Mouse (Mus musculus) brain, adult 2 months (tissue): ENCODE data around the gene Tnrc6c.

Source experiments
- DNase-seq: peaks from one replicate; pipeline ENCODE4 v3.0.0; 2011; ENCODE audit warnings: low read depth, low spot score

Gene Tnrc6c

DNA sequence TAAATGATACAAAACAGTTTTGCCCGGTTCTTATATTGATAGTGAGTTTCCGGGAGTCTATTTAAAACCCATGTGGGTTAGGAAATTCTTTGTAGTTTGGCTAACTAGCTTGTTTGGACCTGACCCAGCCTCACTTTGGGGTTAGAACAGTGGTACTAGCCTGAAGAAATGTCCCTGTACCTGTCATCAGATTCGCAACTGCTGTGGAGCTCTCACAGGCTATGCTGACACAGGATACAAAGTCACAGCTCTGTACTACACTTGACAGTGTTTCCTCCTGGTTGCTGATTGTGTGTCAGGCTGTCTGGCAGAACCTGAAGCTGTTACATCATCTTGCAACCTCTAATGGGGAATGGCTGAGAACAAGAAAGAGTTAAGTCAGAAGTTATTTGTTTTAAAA, 75.3 kb downstream of the Tnrc6c start:
- DNase-seq: no peak

DNA sequence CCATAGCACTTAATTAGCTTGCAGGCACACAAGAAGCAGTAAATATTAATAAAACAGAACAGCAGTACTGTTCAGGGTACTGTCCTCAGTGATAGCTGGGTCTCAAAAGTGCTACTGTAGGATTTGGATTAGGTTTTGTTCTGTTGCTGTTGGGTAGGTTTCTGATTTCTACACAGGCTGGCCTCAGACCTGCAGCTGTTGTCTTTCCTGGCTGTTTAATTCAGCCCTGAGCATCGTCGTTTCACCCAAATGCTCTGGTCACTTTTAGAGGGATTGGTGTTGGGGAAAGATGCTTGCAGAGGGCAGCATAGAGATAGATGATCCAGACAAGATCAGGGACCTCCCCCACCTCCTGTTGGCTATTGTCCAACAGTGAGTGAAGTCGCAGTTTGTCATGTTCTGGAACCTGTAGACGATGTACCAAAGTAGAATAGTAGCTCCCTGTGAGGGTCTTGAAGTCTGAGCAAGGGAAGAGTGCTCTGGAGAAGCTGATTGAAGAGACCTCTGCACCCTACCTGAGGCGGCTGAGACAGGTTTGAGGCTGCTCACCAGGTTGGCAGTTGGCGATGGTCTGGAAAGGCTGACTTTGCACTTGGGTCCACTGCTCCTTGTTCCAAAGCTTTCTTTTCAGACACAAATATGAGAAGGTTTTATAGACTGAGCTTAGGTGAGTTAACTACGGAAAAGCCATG, 75.9 kb downstream of the Tnrc6c start:
- DNase-seq: no peak

DNA sequence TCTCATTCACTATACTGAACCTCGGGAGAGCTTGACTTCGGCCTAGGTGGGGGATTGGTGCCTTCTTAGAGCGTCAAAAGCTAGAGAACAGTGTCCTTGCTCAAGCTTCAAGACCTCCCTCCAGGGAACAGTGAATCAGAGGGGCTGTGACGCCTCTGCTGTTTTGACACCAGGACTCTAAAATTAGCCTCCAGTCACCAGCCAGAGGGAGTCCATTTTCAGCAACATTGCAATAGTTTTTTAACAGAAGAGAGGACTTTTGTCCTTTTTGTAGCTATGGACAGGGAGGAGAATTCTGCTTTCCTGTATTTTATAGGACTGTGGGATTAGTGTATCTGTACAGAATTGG, 76.4 kb downstream of the Tnrc6c start:
- peak; percentile 73 for DNase-seq

DNA sequence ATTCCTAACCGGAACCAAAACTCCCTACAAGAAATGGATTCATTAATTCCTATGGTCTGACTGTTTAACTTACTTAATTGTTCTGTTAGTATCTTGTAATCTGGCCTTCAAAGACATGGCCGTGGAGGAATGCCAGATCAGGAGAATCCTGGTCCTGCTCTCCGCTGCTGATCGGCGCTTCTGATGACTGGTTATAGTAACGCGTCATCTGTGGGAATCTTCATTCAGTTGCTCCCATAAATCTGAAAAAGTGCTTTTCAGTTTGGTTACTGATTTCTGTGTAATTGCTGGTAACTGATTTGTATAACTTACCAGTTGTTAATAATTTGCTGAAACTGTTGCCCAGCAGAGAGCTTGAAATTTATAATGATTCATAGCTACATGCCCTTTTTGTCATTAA, 77.4 kb downstream of the Tnrc6c start:
- DNase-seq: no peak

DNA sequence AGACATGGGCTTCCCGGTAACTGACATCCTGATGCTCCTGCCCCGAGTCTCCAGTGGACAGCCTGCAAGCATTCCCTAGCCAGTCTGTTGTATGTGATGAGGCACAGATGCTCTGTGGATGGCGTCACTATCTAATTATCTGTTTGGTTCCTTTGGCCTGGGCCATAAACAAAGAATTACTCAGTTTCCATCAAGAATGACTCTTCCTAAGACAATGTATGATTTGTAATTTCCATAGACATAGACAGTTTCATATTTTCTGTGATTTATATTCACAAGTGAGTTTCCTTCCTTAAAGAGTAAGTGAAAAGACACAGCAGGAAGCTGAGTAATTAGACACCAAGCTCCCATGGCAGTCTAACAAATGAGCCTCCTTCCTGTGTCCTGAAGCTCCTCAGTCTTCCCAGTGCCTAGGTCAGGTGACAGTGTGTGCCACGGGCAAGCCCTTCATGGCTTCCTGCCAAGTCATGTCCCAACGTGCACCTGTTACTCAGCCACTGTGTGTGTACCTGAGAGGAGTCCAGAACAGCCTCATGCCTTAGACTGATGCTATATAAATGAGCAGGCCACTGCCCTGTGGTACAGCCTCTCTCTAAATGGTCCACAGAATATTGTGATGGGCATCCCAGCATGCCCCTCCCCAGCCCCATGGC, 82.1 kb downstream of the Tnrc6c start:
- DNase-seq: peak; percentile 76

DNA sequence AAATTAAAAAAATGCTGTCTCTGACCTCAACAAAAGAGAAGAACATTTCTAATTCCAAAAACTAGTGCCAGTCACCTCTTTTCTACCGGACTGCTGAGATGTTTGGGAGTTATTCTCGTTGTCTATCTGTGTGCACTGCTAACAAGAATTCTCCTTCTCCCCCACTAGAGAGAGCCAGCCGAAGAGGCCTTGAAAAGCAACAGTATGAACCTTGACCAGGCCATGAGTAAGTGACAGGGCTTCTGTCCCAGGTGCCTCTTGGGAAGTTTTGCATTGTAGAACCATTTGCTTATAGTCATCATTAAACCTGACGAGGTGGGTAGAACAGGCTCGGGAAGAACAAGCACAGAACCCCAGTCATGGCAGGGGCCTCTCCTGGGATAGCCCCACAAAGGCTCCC, 84.0 kb downstream of the Tnrc6c start:
- DNase-seq: no peak

DNA sequence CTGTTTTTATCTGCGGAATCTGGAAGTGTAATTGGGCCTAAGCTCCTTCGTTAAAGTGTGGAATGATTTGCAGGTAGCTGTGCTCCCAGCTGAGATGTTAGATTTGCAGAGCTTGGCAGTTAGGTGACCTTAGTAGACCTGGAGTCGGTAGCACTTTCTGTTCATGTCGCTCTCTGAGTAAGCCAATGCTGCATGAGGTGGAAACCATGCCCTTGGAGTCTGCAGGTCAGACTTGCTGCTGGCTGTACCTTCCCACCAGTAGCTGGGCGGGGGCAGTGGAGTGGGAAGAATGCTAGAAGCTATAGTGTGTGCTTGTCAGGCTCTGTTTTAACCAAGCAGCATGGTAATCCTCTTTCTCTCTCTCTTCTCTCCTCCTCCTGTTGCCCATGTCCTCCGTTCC, 87.0 kb downstream of the Tnrc6c start:
- DNase-seq: peak; percentile 53

DNA sequence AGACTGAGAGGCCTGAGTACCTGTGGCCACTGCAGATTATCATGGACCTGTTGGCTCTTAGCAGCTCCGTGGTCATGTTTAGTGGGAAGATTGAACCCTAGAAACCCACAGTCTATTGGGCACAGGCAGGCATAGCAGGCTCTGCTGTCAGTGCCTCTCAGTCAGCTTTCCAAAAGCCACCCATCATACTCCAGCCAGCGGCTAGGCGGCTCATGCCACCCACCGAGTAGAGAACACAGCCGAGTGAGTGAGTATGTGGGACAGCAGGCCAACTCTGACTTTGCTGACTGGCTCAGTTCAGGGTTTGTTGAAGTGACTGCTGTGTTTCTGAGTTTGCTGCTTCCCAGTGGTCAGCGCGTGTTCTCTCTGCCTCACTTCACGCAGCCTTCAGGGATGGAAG, 88.2 kb downstream of the Tnrc6c start:
- peak; percentile 55 for DNase-seq

DNA sequence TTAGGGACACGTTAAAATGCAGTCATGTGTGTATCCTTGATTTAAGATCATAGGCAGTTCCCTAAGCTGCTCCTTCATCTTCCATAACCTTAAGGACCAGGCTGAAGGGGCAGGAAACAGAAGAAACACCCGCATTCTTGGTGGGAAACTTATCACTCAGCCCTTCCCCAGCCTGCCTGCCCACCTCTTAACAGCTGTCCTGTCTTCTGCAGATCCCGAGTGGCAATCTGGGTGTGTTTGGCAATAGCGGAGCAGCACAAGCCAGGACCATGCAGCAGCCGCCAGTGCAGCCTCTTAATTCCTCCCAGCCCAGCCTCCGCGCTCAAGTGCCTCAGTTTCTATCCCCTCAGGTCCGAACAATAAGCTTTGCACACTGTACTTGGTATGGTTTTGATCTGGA, 88.6 kb downstream of the Tnrc6c start:
- no peak for DNase-seq

DNA sequence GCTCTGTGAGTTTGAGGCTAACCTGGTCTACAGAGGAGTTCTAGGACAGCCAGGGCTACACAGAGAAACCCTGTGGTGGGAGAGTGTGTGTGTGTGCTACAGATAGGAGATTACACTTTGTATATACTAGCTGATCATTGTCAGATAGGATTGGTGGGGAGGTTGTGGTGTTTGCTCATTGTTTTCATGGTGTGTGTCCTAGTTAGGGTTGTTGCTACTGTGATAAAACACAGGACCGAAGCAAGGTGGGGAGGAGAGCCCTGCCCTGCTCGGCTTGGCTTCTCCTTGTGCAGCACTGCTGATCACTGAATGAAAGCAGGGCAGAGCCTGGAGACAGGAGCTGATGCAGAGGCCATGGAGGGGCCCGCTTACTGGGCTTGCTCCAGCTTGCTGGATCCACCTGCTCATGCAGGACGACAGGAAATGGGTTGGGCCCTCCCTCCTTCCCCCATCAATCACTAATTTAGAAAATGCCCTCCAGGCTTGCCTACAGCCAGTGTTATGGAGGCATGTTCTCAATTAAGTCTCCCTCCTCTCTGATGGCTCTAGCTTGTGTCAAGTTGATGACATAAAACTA, 89.5 kb downstream of the Tnrc6c start:
- DNase-seq: no peak

DNA sequence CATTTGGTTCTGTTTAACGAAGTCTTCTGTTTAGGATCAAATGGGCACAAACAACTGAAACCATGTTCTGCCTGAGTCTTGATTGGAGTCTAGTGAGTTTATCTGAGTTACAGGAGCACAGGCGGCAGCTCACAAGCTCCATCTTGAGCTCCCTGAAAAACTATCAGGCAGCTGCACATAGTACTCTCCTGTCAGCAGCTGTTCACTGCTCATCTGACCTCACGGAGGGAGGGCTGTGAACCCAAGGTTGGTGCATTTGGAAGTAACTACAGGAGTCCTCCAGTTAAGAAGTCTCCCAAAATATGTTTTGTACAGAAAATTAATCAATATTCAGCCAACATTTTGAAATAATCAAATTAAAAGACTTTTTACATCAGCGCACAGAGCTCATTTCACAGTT, 94.5 kb downstream of the Tnrc6c start:
- no peak for DNase-seq

DNA sequence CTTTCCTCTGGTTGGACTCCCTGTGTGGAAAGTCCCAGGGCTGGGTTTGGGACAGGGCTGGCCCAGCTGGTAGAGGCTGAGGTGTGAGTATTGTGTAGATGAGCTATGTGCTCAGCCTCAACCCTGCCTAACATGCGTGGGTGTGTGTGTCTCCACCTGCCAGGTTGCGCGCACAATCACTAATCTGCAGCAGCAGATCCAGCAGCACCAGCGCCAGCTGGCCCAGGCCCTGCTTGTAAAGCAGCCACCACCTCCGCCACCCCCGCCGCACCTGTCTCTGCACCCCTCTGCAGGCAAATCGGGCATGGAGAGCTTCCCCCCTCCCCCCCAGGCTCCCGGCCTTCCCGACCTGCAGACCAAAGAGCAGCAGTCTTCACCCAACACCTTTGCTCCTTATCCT, 95.3 kb downstream of the Tnrc6c start:
- peak; percentile 89 for DNase-seq

DNA sequence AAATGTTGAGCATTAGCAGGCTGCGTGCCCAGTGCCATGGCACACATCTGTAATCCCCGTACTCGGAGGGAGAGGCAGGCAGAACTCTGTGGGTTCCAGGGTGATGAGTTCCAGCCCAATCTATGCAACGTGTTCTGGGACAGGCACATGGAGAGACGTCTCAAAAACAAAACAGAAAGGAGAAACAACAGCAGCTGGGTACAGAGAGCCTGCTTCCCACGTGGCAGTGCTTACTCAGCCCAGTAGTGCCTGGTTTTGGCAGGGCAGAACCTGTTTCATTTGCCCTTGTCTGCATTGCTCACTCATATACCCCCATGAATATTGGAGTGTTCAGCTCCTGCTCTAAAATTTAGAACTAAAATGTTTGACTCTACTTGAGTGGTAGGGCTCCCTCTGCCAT, 97.5 kb downstream of the Tnrc6c start:
- DNase-seq: peak; percentile 67

DNA sequence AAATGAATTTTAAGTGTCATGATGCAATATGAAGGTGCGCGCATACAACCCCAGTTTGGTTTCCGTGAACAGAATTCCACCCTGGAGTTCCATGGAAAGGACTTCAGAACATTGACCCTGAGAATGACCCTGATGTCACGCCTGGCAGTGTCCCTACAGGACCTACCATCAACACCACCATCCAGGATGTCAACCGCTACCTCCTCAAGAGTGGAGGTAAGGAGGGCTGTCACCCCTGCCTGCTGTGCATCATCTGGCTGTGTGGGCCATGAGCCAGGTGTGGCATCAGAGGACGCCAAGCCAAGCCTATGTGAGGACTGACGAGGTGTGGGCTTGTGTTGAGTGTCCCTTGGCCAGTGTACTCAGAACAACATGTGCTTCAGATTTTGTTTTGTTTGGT, 101.8 kb downstream of the Tnrc6c start:
- no peak for DNase-seq

DNA sequence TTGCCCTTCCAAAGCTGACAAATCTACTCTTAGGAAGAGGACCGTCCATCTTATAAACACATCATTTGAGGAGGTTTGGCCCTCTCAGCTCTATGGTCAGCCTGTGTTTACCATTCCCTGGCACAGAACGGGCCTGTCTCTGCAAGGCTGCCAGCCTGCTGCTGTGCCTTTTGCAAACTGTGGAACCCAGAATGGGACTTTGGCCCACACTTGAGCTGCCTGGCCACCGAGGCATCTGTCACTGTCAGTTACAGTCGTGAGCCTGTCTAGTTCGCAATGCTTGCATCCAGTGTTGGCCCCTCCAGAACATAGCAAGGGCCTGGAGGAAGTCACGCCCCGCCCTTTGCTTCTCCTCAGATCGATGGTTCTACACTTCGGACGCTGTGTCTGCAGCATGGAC, 105.2 kb downstream of the Tnrc6c start:
- peak; percentile 74 for DNase-seq

DNA sequence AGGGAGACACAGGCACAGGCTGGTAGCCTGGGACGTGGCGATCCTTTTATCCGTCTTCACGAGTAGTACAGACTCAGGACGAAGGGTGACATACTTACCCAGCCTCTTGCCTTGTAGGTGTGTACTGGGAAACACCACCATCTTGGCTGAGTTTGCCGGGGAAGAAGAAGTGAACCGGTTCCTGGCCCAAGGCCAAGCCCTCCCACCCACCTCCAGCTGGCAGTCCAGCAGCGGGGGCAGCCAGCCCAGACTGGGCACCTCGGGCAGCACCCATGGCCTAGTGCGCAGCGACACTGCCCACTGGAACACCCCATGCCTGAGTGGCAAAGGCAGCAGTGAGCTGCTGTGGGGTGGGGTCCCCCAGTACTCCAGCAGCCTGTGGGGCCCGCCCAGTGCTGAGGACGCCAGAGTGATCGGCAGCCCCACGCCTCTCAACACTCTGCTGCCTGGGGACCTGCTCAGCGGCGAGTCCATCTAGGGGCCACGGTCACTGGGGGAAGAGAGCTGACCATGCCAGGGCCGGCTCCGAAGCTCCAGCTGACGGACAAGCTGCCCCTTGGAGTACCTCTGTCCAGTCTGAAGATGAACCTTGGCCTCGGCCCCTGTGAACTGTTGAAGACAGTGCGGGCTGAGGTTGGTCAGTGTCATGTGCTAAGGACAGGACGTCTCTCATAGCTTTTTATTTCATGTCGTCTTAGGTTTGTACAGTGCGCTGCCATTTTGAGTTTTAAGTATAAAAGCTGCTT, 106.5 kb downstream of the Tnrc6c start:
- DNase-seq: peak; percentile 46

DNA sequence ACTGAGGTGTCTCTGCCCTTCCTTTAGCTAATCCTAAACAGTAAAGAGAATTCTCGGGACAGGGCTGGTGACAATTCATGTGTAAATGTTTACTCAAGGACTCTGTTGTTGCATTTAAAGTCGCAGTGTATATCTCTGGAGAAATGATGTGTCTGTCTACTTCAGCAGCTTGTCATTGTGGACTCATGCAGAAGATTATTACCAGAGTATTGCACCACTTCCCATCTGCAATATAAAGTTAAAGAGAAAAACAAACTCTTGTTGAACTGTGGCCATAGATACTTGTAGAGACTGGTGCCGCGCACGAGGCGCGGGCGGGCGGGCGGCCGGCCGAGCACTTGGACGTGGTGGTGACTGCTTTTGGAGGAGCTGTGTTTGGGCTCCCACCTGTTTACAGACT, 107.7 kb downstream of the Tnrc6c start:
- no peak for DNase-seq

DNA sequence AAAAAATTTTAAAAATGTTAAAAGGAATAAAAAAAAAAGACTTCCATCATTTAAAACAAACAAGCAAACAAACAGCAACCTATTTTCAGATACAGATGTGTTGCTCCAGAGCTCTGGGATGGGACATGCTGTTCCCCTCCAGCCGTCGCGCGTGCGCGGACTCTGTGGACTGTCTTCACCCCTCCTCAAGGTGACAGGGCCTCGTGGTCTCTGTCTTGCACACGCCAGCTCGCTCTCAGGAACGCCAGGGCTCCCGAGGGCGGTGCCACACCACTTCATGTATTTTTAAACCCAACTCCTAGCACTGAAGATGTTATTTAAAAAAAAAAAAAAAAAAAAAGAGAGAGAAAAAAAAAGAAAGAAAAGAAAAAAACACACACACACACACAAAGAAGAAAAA, 108.2 kb downstream of the Tnrc6c start:
- DNase-seq: no peak

DNA sequence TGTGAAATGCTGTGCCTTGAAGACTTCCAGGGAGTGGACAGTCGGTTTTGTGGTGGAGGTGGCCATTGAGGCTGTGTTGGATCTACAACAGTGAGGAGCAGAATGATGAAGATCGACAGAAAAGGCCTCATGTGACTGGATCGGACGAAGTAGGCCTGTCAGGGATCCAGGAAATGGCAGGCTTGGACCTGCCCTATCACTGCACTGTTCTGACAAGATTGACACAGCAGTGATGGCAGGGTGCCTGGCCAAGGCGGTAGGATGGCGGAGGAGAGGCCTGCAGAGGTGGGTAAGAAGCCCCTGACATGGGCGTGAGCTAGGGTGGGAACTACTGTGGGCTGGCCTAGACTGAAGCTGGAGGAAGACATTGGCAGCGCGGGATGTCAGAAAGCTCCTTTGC, 110.2 kb downstream of the Tnrc6c start:
- no peak for DNase-seq

DNA sequence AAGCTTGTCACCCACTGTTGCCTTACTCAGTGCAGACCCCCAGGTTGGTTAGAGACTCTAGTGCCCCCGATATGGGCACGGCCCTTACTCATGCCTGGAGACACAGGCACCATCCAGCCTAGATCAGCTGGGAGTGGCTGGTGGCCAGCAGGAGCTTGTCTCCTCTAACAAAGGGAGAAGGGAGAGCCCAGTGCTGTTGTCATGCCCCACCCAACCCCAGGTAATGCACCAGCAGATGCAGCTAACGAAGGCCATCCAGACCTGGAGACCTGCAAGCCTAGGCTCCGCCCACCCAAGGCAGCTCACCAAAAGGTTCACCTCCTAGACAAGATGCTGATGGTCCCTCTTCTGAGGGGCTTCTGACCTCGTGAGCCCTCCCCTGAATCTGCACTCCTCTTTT, 111.3 kb downstream of the Tnrc6c start:
- no peak for DNase-seq

DNA sequence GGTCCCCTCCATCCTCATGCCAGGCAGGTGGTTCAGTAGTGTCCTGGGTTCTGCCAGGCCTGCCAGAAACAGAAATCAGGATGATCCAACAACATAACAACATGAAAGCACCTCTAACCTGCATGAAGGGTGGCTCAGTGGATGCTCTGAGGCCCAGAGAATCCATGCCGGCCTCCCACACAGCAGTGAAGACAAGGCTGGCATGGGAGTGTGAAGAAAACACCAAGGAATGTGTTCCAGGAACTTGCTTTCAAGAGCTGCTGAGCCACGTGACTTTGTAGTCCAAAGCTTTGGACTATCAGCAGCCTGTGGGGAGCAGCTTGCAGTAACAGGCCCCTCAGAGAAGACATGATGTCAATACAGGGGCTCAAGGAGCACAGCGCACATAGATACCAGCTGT, 112.2 kb downstream of the Tnrc6c start:
- peak; percentile 65 for DNase-seq

DNA sequence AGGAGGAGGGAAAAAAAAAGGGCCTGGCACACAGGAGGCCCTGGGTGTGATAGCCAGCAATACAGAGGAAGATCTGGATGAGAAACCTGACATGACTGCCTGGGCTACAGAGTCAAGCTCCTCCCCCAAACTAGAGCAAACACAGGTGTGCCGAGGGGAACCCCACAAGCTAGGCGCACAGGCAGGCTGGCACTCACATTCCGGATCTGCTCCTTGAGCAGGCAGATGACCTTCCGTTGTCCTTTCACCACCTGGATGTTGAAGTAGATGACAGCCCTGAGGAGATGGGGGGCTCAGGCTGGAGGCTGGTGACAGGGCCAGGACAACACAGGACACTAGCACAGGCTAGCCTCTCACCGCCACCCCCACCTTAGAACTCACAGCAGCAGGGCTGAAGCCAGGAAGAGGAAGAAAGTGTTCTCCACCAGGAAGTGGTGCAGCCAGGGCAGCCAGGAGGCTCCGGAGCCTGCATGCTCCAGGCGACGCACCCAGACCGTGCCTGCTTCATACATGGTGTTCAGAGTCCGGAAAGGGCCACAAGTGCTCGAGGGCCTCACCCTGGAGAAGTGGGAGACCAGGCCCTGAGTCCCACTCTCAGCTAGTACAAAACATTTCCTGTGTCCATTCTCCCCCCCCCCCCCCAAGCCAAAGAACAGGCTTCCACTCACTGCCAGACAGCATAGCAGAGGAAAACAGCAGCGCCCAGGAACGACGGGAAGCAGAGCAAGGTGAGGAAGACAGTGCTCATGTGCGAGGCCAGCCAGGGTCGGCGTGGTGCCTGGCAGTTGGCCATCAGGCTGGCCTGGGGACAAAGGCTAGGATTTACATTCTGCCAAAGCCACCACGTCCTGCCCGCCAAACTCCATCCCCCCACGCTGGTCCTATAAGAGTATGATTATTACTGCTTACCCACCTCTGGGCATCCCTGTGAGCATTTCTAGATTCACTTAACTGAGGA, 114.9 kb downstream of the Tnrc6c start:
- DNase-seq: no peak
